Mouse (Mus musculus) heart, embryonic 10.5 days (tissue): ENCODE results near the gene Csmd2. TPM values are rescaled to one million over a fixed set of nuclear protein-coding genes. Genes with fewer than 3 reads are reported as not detected.

ENCODE experiments used
- DNase-seq: peaks from one replicate; pipeline ENCODE4 v3.0.0-alpha.2; 2017; ENCODE audit warnings: low spot score
- H3K27ac ChIP-seq: fragments of 300-500 bp; sonication (generic); 2 replicates; pipeline ENCODE4 v1.5.1; 2016; ENCODE audit warnings: mild to moderate bottlenecking
- H3K27me3 ChIP-seq: fragments of 300-500 bp; sonication (generic); 2 replicates; pipeline ENCODE4 v1.6.1; 2016; ENCODE audit warnings: mild to moderate bottlenecking; ENCODE audit not compliant: poor library complexity, insufficient read depth, severe bottlenecking
- H3K36me3 ChIP-seq: fragments of 300-500 bp; sonication (generic); 2 replicates; pipeline ENCODE4 v1.6.1; 2016; ENCODE audit warnings: mild to moderate bottlenecking, moderate library complexity
- H3K4me1 ChIP-seq: fragments of 300-500 bp; sonication (generic); 2 replicates; pipeline ENCODE4 v1.6.1; 2016; ENCODE audit warnings: mild to moderate bottlenecking
- H3K4me3 ChIP-seq: fragments of 300-500 bp; sonication (generic); 2 replicates; pipeline ENCODE4 v1.5.1; 2016; ENCODE audit warnings: mild to moderate bottlenecking, moderate library complexity
- H3K9me3 ChIP-seq: fragments of 300-500 bp; sonication (generic); 2 replicates; pipeline ENCODE4 v1.6.1; 2016; ENCODE audit warnings: mild to moderate bottlenecking, moderate library complexity
- WGBS: fragments of 180-500 bp; shearing (Covaris S2); methylation state at CpG from one replicate; pipeline ENCODE4 v1.1.7; 2016; 5-methylcytosine and 5-hydroxymethylcytosine counted together
- polyA plus RNA-seq: library from polyadenylated mRNA; unstranded; fragments of >200 nt; fragmentation: Nextera tagmentation; extraction: Ambion mirVana; gene quantifications from 2 replicates; pipeline ENCODE4 v1.2.1, GENCODE M21; 2016

Csmd2 gene
- polyA plus RNA-seq, 1 experiment from 2014 or later, result 0.26 TPM

GRCm38 (mm10) chr4:128170181-128170580 is 182.5 kb downstream of the Csmd2 start:
- Histone ChIP-seq H3K27me3 (no peaks in the 10 kb centered on the region), H3K36me3 (no peaks in the 10 kb centered on the region), H3K4me3 (no peak overlapping the region), H3K27ac (no peak overlapping the region), H3K9me3 (no peaks in the 10 kb centered on the region), H3K4me1 (0 out of 2 replicates have a peak, but pooled peaks cover 7% of the 10 kb centered on the region)
- WGBS, result 89% methylated on average over 8 of the region's 8 CpGs
- no peak for DNase-seq

GRCm38 (mm10) chr4:128171233-128171632 is 183.6 kb downstream of the Csmd2 start:
- no peak overlapping the region for H3K27ac ChIP-seq
- DNase-seq, result no peak
- no peaks in the 10 kb centered on the region for H3K9me3 ChIP-seq
- 63% methylated on average over 9 of the region's 9 CpGs for WGBS
- no peaks in the 10 kb centered on the region for H3K36me3 ChIP-seq
- H3K4me1 ChIP-seq, result 0 out of 2 replicates have a peak, but pooled peaks cover 8% of the 10 kb centered on the region
- no peaks in the 10 kb centered on the region for H3K27me3 ChIP-seq
- H3K4me3 ChIP-seq, result no peak overlapping the region

- Histone ChIP-seq H3K36me3 (no peaks in the 10 kb centered on the region), H3K4me3 (no peak overlapping the region), H3K27ac (no peak overlapping the region), H3K4me1 (0 out of 2 replicates have a peak, but pooled peaks cover 11% of the 10 kb centered on the region), H3K27me3 (no peaks in the 10 kb centered on the region), H3K9me3 (no peaks in the 10 kb centered on the region)
- DNase-seq, result no peak
- 89% methylated on average over 1 of the region's 1 CpGs for WGBS
Observed at GRCm38 (mm10) chr4:128171701-128172100, 184.0 kb downstream of the Csmd2 start.

- DNase-seq, result no peak
- Histone ChIP-seq H3K36me3 (no peaks in the 10 kb centered on the region), H3K9me3 (no peaks in the 10 kb centered on the region), H3K4me3 (no peak overlapping the region), H3K27ac (no peak overlapping the region), H3K27me3 (no peaks in the 10 kb centered on the region), H3K4me1 (0 out of 2 replicates have a peak, but pooled peaks cover 4% of the 10 kb centered on the region)
- 82% methylated on average over 8 of the region's 8 CpGs for WGBS
Observed at GRCm38 (mm10) chr4:128178974-128179373, 191.3 kb downstream of the Csmd2 start.

- no peak for DNase-seq
- no peaks in the 10 kb centered on the region for H3K9me3 ChIP-seq
- H3K27ac ChIP-seq, result no peak overlapping the region
- WGBS, result 68% methylated on average over 2 of the region's 2 CpGs
- H3K27me3 ChIP-seq, result no peaks in the 10 kb centered on the region
- H3K36me3 ChIP-seq, result no peaks in the 10 kb centered on the region
- H3K4me3 ChIP-seq, result no peak overlapping the region
- 0 out of 2 replicates have a peak, but pooled peaks cover 4% of the 10 kb centered on the region for H3K4me1 ChIP-seq
Observed at GRCm38 (mm10) chr4:128179581-128179980, 191.9 kb downstream of the Csmd2 start.

GRCm38 (mm10) chr4:128184747-128185146 is 197.1 kb downstream of the Csmd2 start:
- Histone ChIP-seq H3K27ac (no peak overlapping the region), H3K4me1 (no peaks in the 10 kb centered on the region), H3K9me3 (no peaks in the 10 kb centered on the region), H3K27me3 (no peaks in the 10 kb centered on the region), H3K4me3 (no peak overlapping the region), H3K36me3 (no peaks in the 10 kb centered on the region)
- no peak for DNase-seq
- WGBS, result 94% methylated on average over 1 of the region's 1 CpGs

- Histone ChIP-seq H3K4me1 (no peaks in the 10 kb centered on the region), H3K27ac (no peak overlapping the region), H3K4me3 (no peak overlapping the region), H3K36me3 (no peaks in the 10 kb centered on the region), H3K9me3 (no peaks in the 10 kb centered on the region), H3K27me3 (no peaks in the 10 kb centered on the region)
- no peak for DNase-seq
- WGBS, result 93% methylated on average over 8 of the region's 8 CpGs
Observed at GRCm38 (mm10) chr4:128194454-128194853, 206.8 kb downstream of the Csmd2 start.

GRCm38 (mm10) chr4:128217991-128218595 is 230.4 kb downstream of the Csmd2 start:
- Histone ChIP-seq H3K4me3 (no peak overlapping the region), H3K9me3 (no peaks in the 10 kb centered on the region), H3K36me3 (no peaks in the 10 kb centered on the region), H3K27ac (no peak overlapping the region), H3K4me1 (peaks cover 8% of the 10 kb centered on the region; the same call in 1 of the 2 replicates), H3K27me3 (peaks cover 8% of the 10 kb centered on the region; the same call in 1 of the 2 replicates)
- DNase-seq, result no peak
- 63% methylated on average over 13 of the region's 13 CpGs for WGBS

GRCm38 (mm10) chr4:128224453-128224852 is 236.8 kb downstream of the Csmd2 start:
- Histone ChIP-seq H3K4me3 (no peak overlapping the region), H3K36me3 (no peaks in the 10 kb centered on the region), H3K9me3 (no peaks in the 10 kb centered on the region), H3K4me1 (peaks cover 5% of the 10 kb centered on the region; the same call in 1 of the 2 replicates), H3K27me3 (peaks cover 8% of the 10 kb centered on the region; the same call in 1 of the 2 replicates), H3K27ac (no peak overlapping the region)
- no peak for DNase-seq
- 70% methylated on average over 6 of the region's 6 CpGs for WGBS

GRCm38 (mm10) chr4:128227377-128228316 is 240.0 kb downstream of the Csmd2 start:
- 47% methylated on average over 13 of the region's 13 CpGs for WGBS
- Histone ChIP-seq H3K36me3 (no peaks in the 10 kb centered on the region), H3K9me3 (no peaks in the 10 kb centered on the region), H3K27me3 (no peaks in the 10 kb centered on the region; the same call in 1 of the 2 replicates), H3K4me1 (peaks cover 5% of the 10 kb centered on the region; the same call in 1 of the 2 replicates), H3K4me3 (no peak overlapping the region), H3K27ac (no peak overlapping the region)
- DNase-seq, result no peak

GRCm38 (mm10) chr4:128233458-128233857 is 245.8 kb downstream of the Csmd2 start:
- no peaks in the 10 kb centered on the region; the same call in 1 of the 2 replicates for H3K27me3 ChIP-seq
- H3K4me3 ChIP-seq, result no peak overlapping the region
- no peak overlapping the region for H3K27ac ChIP-seq
- no peaks in the 10 kb centered on the region for H3K4me1 ChIP-seq
- WGBS, result 83% methylated on average over 13 of the region's 13 CpGs
- no peaks in the 10 kb centered on the region for H3K9me3 ChIP-seq
- H3K36me3 ChIP-seq, result no peaks in the 10 kb centered on the region
- no peak for DNase-seq

GRCm38 (mm10) chr4:128239113-128239512 is 251.5 kb downstream of the Csmd2 start:
- 58% methylated on average over 1 of the region's 1 CpGs for WGBS
- Histone ChIP-seq H3K9me3 (no peaks in the 10 kb centered on the region), H3K36me3 (no peaks in the 10 kb centered on the region), H3K4me1 (no peaks in the 10 kb centered on the region; the same call in 1 of the 2 replicates), H3K27ac (no peak overlapping the region), H3K27me3 (no peaks in the 10 kb centered on the region), H3K4me3 (no peak overlapping the region)
- no peak for DNase-seq
